Mouse (Mus musculus): ENCODE results near the gene B3galt5. TPM values are rescaled to one million over a fixed set of nuclear protein-coding genes. Genes with fewer than 3 reads are reported as not detected.

B3galt5 gene
- polyA plus RNA-seq, 1 experiment from 2014 or later, result 0.18 TPM

GRCm38 (mm10) chr16:96345117-96345516 is 109.5 kb downstream of the B3galt5 start:
- Histone ChIP-seq H3K9ac (replicated peaks; ENCODE audit: low read depth) (no peak overlapping the region), H3K4me2 (replicated peaks; ENCODE audit: low read depth, low read length) (0 out of 2 replicates have a peak overlapping the region, but pooled peaks have one; percentile 8)
- ATAC-seq, result peak; percentile 68

GRCm38 (mm10) chr16:96348070-96348469 is 112.5 kb downstream of the B3galt5 start:
- no peaks in the 10 kb centered on the region for H3K27me3 ChIP-seq (replicated peaks; ENCODE audit: insufficient read depth, low read length)
- TF ChIP-seq CTCF (IDR thresholded peaks at IDR 0.05) (no peak), EP300 (IDR thresholded peaks at IDR 0.05) (peak; percentile 68)
- H3K27ac ChIP-seq (ENCODE audit: low read length), result no peak overlapping the region
- DNase-seq (ENCODE audit: low spot score), result peak; percentile 48
- H3K9ac ChIP-seq (replicated peaks; ENCODE audit: low read depth), result no peak overlapping the region
- peak; percentile 56 for ATAC-seq
- H3K4me1 ChIP-seq (ENCODE audit: insufficient read depth, low read depth, low read length), result no peaks in the 10 kb centered on the region
- 34% methylated on average over 11 of the region's 11 CpGs for WGBS
- no peak overlapping the region for H3K4me3 ChIP-seq (ENCODE audit: low read depth, low read length)
- H3K36me3 ChIP-seq (ENCODE audit: insufficient read depth, low read length), result no peaks in the 10 kb centered on the region
- peak overlapping the region; percentile 8; the same call in 1 of the 2 replicates for H3K4me2 ChIP-seq (replicated peaks; ENCODE audit: low read depth, low read length)
- H3K9me3 ChIP-seq (ENCODE audit: low read length), result no peaks in the 10 kb centered on the region

More at GRCm38 (mm10) chr16:96345117-96345516, 109.5 kb downstream of the B3galt5 start:
- Histone ChIP-seq H3K27me3 (replicated peaks; ENCODE audit: insufficient read depth, low read length) (no peaks in the 10 kb centered on the region), H3K27ac (ENCODE audit: low read length) (no peak overlapping the region), H3K9me3 (ENCODE audit: low read length) (no peaks in the 10 kb centered on the region), H3K4me1 (ENCODE audit: insufficient read depth, low read depth, low read length) (no peaks in the 10 kb centered on the region), H3K4me3 (ENCODE audit: low read depth, low read length) (no peak overlapping the region), H3K36me3 (ENCODE audit: insufficient read depth, low read length) (no peaks in the 10 kb centered on the region)
- TF ChIP-seq CTCF (IDR thresholded peaks at IDR 0.05), result peak; percentile 95
- no peak for TF ChIP-seq EP300 (IDR thresholded peaks at IDR 0.05)
- peak; percentile 86 for DNase-seq (ENCODE audit: low spot score)
- WGBS, result 3% methylated on average over 10 of the region's 10 CpGs

- H3K27ac ChIP-seq (ENCODE audit: low read length), result no peak overlapping the region
- H3K9ac ChIP-seq (replicated peaks; ENCODE audit: low read depth), result no peak overlapping the region
- H3K4me2 ChIP-seq (replicated peaks; ENCODE audit: low read depth, low read length), result peak overlapping the region; percentile 8; the same call in 1 of the 2 replicates
- no peaks in the 10 kb centered on the region for H3K27me3 ChIP-seq (replicated peaks; ENCODE audit: insufficient read depth, low read length)
- TF ChIP-seq EP300 (IDR thresholded peaks at IDR 0.05), result no peak
- TF ChIP-seq CTCF (IDR thresholded peaks at IDR 0.05), result no peak
- no peaks in the 10 kb centered on the region for H3K4me1 ChIP-seq (ENCODE audit: insufficient read depth, low read depth, low read length)
- WGBS, result 60% methylated on average over 5 of the region's 5 CpGs
- no peaks in the 10 kb centered on the region for H3K36me3 ChIP-seq (ENCODE audit: insufficient read depth, low read length)
- no peak overlapping the region for H3K4me3 ChIP-seq (ENCODE audit: low read depth, low read length)
- DNase-seq (ENCODE audit: low spot score) (no peak), ATAC-seq (peak; percentile 18; the same call in 1 of the 2 replicates)
- H3K9me3 ChIP-seq (ENCODE audit: low read length), result no peaks in the 10 kb centered on the region
Measured at GRCm38 (mm10) chr16:96348766-96349165, 113.2 kb downstream of the B3galt5 start.

- Histone ChIP-seq H3K9ac (replicated peaks; ENCODE audit: low read depth) (no peak overlapping the region), H3K4me3 (ENCODE audit: low read depth, low read length) (no peak overlapping the region), H3K9me3 (ENCODE audit: low read length) (no peaks in the 10 kb centered on the region), H3K27ac (ENCODE audit: low read length) (no peak overlapping the region), H3K4me2 (replicated peaks; ENCODE audit: low read depth, low read length) (no peak overlapping the region), H3K4me1 (ENCODE audit: insufficient read depth, low read depth, low read length) (no peaks in the 10 kb centered on the region), H3K27me3 (replicated peaks; ENCODE audit: insufficient read depth, low read length) (no peaks in the 10 kb centered on the region), H3K36me3 (ENCODE audit: insufficient read depth, low read length) (no peaks in the 10 kb centered on the region)
- no peak for TF ChIP-seq EP300 (IDR thresholded peaks at IDR 0.05)
- no peak for TF ChIP-seq CTCF (IDR thresholded peaks at IDR 0.05)
- no peak for DNase-seq (ENCODE audit: low spot score)
- 90% methylated on average over 2 of the region's 2 CpGs for WGBS
- no peak for ATAC-seq
Measured at GRCm38 (mm10) chr16:96351520-96351919, 115.9 kb downstream of the B3galt5 start.

GRCm38 (mm10) chr16:96353296-96353896 is 117.8 kb downstream of the B3galt5 start:
- Histone ChIP-seq H3K4me3 (ENCODE audit: low read depth, low read length) (no peak overlapping the region), H3K9me3 (ENCODE audit: low read length) (no peaks in the 10 kb centered on the region), H3K27me3 (replicated peaks; ENCODE audit: insufficient read depth, low read length) (no peaks in the 10 kb centered on the region), H3K4me1 (ENCODE audit: insufficient read depth, low read depth, low read length) (no peaks in the 10 kb centered on the region), H3K27ac (ENCODE audit: low read length) (no peak overlapping the region), H3K36me3 (ENCODE audit: insufficient read depth, low read length) (no peaks in the 10 kb centered on the region), H3K4me2 (replicated peaks; ENCODE audit: low read depth, low read length) (no peak overlapping the region), H3K9ac (replicated peaks; ENCODE audit: low read depth) (no peak overlapping the region)
- ATAC-seq, result no peak
- 69% methylated on average over 6 of the region's 6 CpGs for WGBS
- no peak for TF ChIP-seq CTCF (IDR thresholded peaks at IDR 0.05)
- TF ChIP-seq EP300 (IDR thresholded peaks at IDR 0.05), result no peak
- DNase-seq (ENCODE audit: low spot score), result no peak

GRCm38 (mm10) chr16:96353996-96354395 is 118.4 kb downstream of the B3galt5 start:
- Histone ChIP-seq H3K27me3 (replicated peaks; ENCODE audit: insufficient read depth, low read length) (no peaks in the 10 kb centered on the region), H3K9ac (replicated peaks; ENCODE audit: low read depth) (no peak overlapping the region), H3K27ac (ENCODE audit: low read length) (no peak overlapping the region), H3K9me3 (ENCODE audit: low read length) (no peaks in the 10 kb centered on the region), H3K4me2 (replicated peaks; ENCODE audit: low read depth, low read length) (no peak overlapping the region), H3K36me3 (ENCODE audit: insufficient read depth, low read length) (no peaks in the 10 kb centered on the region), H3K4me3 (ENCODE audit: low read depth, low read length) (no peak overlapping the region), H3K4me1 (ENCODE audit: insufficient read depth, low read depth, low read length) (no peaks in the 10 kb centered on the region)
- 38% methylated on average over 6 of the region's 6 CpGs for WGBS
- DNase-seq (ENCODE audit: low spot score), result no peak
- ATAC-seq, result no peak
- no peak for TF ChIP-seq EP300 (IDR thresholded peaks at IDR 0.05)
- TF ChIP-seq CTCF (IDR thresholded peaks at IDR 0.05), result no peak

Measured in lung, postnatal 0 days (tissue).